Mouse (Mus musculus) C2C12 (cell line): ENCODE data around the gene Nkx6-2.

Experiments used
- CEBPB ChIP-seq: IDR thresholded peaks from one replicate; pipeline ENCODE4 v1.6.1; 2011; ENCODE audit warnings: low read depth, mild to moderate bottlenecking, control low read depth, moderate library complexity
- CTCF ChIP-seq: IDR thresholded peaks from one replicate; pipeline ENCODE4 v1.5.1; 2011; ENCODE audit not compliant: control insufficient read depth, insufficient read depth, insufficient read length
- FOSL1 ChIP-seq: IDR thresholded peaks from one replicate; pipeline ENCODE4 v1.8.0; 2011; ENCODE audit warnings: mild to moderate bottlenecking, low read length; ENCODE audit not compliant: poor library complexity, insufficient read depth, severe bottlenecking
- MAX ChIP-seq: IDR thresholded peaks from one replicate; pipeline ENCODE4 v1.6.1; 2011; ENCODE audit warnings: mild to moderate bottlenecking, control low read depth
- MYOD1 ChIP-seq: IDR thresholded peaks from one replicate; pipeline ENCODE4 v1.6.1; 2011; ENCODE audit warnings: low read depth; ENCODE audit not compliant: control insufficient read depth, insufficient read length
- MYOG ChIP-seq: IDR thresholded peaks from one replicate; pipeline ENCODE4 v1.6.1; 2011; ENCODE audit not compliant: control insufficient read depth, insufficient read length; ENCODE audit errors: extremely low read depth
- USF1 ChIP-seq: IDR thresholded peaks from one replicate; pipeline ENCODE4 v1.6.1; 2011; ENCODE audit warnings: low read depth, mild to moderate bottlenecking, control low read depth, moderate library complexity

- TF ChIP-seq MAX (no peak), FOSL1 (no peak), USF1 (no peak), MYOG (no peak), CTCF (peak; percentile 69), MYOD1 (no peak), CEBPB (no peak)
These were observed 33.5 kb upstream of the Nkx6-2 start for GRCm38 (mm10) chr7:139615767-139616766.
